Mouse (Mus musculus) liver, postnatal 0 days (tissue): ENCODE measurements around the gene Cd300ld5. TPM values are rescaled to one million over a fixed set of nuclear protein-coding genes. Genes with fewer than 3 reads are reported as not detected.

Source experiments
- ATAC-seq: fragments of 200-750 bp; cut with Nextera tagmentation; 2 replicates; pipeline ENCODE4 v1.8.0; 2017; ENCODE audit warnings: mild to moderate bottlenecking, moderate library complexity
- DNase-seq: peaks from one replicate; pipeline ENCODE4 v3.0.0-alpha.2; 2016
- H3K27ac ChIP-seq: fragments of 300-500 bp; sonication (generic); 2 replicates; pipeline ENCODE4 v1.5.1; 2014; ENCODE audit warnings: antibody characterized with exemption, moderate library complexity, mild to moderate bottlenecking, low read depth
- H3K27me3 ChIP-seq: fragments of 300-500 bp; sonication (generic); 2 replicates; pipeline ENCODE4 v1.6.1; 2014; ENCODE audit warnings: low read length, control low read depth, mixed read lengths; ENCODE audit not compliant: insufficient read depth
- H3K36me3 ChIP-seq: fragments of 300-500 bp; sonication (generic); replicated peaks from 2 replicates; pipeline ENCODE4 v1.6.1; 2014; ENCODE audit warnings: mild to moderate bottlenecking, control low read depth, low read length, moderate library complexity, mixed read lengths; ENCODE audit not compliant: insufficient read depth
- H3K4me1 ChIP-seq: fragments of 300-500 bp; sonication (generic); 2 replicates; pipeline ENCODE4 v1.6.1; 2014; ENCODE audit warnings: antibody characterized with exemption, mild to moderate bottlenecking, control low read depth; ENCODE audit not compliant: insufficient read depth
- H3K4me2 ChIP-seq: fragments of 300-500 bp; sonication (generic); 2 replicates; pipeline ENCODE4 v1.6.1; 2014; ENCODE audit warnings: low read depth, mild to moderate bottlenecking, low read length, moderate library complexity, mixed read lengths
- H3K4me3 ChIP-seq: fragments of 300-500 bp; sonication (generic); 2 replicates; pipeline ENCODE4 v1.5.1; 2014; ENCODE audit warnings: low read depth, low read length
- H3K9ac ChIP-seq: fragments of 300-500 bp; sonication (generic); replicated peaks from 2 replicates; pipeline ENCODE4 v1.6.1; 2014; ENCODE audit warnings: mild to moderate bottlenecking, moderate library complexity
- H3K9me3 ChIP-seq: fragments of 300-500 bp; sonication (generic); 2 replicates; pipeline ENCODE4 v1.6.1; 2016; ENCODE audit warnings: mild to moderate bottlenecking, control low read depth, low read length, mixed read lengths
- CTCF ChIP-seq: sonication (generic); IDR thresholded peaks from 2 replicates; pipeline ENCODE4 v1.5.1; 2016; ENCODE audit warnings: antibody characterized with exemption, low read depth
- EP300 ChIP-seq: IDR thresholded peaks from 2 replicates; pipeline ENCODE4 v1.6.1; 2016; ENCODE audit warnings: antibody characterized with exemption, low read depth, mild to moderate bottlenecking
- WGBS: fragments of 180-500 bp; shearing (Covaris S2); extraction: QIAGEN DNeasy Blood & Tissue Kit; methylation state at CpG from one replicate; pipeline ENCODE4 v1.1.7; 2014; ENCODE audit not compliant: insufficient replicate concordance; 5-methylcytosine and 5-hydroxymethylcytosine counted together
- polyA plus RNA-seq: library from polyadenylated mRNA; unstranded; fragments of >200 nt; fragmentation: Nextera tagmentation; extraction: Ambion mirVana; gene quantifications from 2 replicates; pipeline ENCODE4 v1.2.1, GENCODE M21; 2015

Cd300ld5 gene
- polyA plus RNA-seq, 1 experiment from 2014 or later = not detected

DNA sequence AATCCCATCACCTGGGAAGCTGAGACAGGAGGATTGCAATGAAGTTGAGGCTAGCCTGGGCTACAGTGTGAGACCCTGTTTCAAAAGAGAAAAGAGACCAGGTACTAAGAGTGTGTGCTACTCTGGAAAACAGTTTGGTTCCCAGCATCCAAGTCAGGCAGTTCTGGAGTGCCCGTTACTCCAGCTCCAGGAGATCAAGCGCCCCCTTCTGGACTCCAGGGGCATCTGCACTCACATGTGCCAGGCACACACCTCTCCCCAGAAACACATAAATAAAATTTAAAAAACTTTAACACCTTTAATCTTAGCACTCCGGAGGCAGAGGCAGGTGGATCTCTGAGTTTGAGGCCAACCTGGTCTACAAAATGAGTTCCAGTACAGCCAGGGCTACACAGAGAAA, 43.8 kb upstream of the Cd300ld5 start:
- Histone ChIP-seq H3K27ac (no peak overlapping the region), H3K36me3 (no peaks in the 10 kb centered on the region), H3K4me1 (0 out of 2 replicates have a peak, but pooled peaks cover 3% of the 10 kb centered on the region), H3K4me2 (no peak overlapping the region), H3K4me3 (no peak overlapping the region), H3K27me3 (peaks cover 3% of the 10 kb centered on the region; the same call in 1 of the 2 replicates), H3K9ac (no peak overlapping the region), H3K9me3 (no peaks in the 10 kb centered on the region)
- no peak for ATAC-seq
- TF ChIP-seq EP300 (no peak), CTCF (no peak)
- no peak for DNase-seq
- WGBS = 56% methylated on average over 3 of the region's 3 CpGs

- no peak overlapping the region for H3K27ac ChIP-seq
- H3K9ac ChIP-seq = no peak overlapping the region
- H3K36me3 ChIP-seq = no peaks in the 10 kb centered on the region
- WGBS = 23% methylated on average over 13 of the region's 13 CpGs
- H3K9me3 ChIP-seq = no peaks in the 10 kb centered on the region
- no peak overlapping the region for H3K4me3 ChIP-seq
- no peak for ATAC-seq
- 0 out of 2 replicates have a peak, but pooled peaks cover 3% of the 10 kb centered on the region for H3K4me1 ChIP-seq
- H3K4me2 ChIP-seq = no peak overlapping the region
- peak; percentile 44 for DNase-seq
- H3K27me3 ChIP-seq = peaks cover 3% of the 10 kb centered on the region; the same call in 1 of the 2 replicates
- TF ChIP-seq CTCF (peak; percentile 85), EP300 (no peak)
These were observed 43.3 kb upstream of the Cd300ld5 start for GRCm38 (mm10) chr11:115080886-115081285.

- WGBS = 56% methylated on average over 5 of the region's 5 CpGs
- TF ChIP-seq EP300 = no peak
- TF ChIP-seq CTCF = no peak
- H3K36me3 ChIP-seq = no peaks in the 10 kb centered on the region
- H3K4me3 ChIP-seq = no peak overlapping the region
- H3K9ac ChIP-seq = no peak overlapping the region
- no peaks in the 10 kb centered on the region for H3K9me3 ChIP-seq
- DNase-seq (no peak), ATAC-seq (no peak; the same call in 1 of the 2 replicates)
- peaks cover 12% of the 10 kb centered on the region for H3K4me1 ChIP-seq
- no peaks in the 10 kb centered on the region for H3K27me3 ChIP-seq
- no peak overlapping the region for H3K4me2 ChIP-seq
- H3K27ac ChIP-seq = no peak overlapping the region
These were observed 41.1 kb upstream of the Cd300ld5 start for GRCm38 (mm10) chr11:115078680-115079079.

DNA sequence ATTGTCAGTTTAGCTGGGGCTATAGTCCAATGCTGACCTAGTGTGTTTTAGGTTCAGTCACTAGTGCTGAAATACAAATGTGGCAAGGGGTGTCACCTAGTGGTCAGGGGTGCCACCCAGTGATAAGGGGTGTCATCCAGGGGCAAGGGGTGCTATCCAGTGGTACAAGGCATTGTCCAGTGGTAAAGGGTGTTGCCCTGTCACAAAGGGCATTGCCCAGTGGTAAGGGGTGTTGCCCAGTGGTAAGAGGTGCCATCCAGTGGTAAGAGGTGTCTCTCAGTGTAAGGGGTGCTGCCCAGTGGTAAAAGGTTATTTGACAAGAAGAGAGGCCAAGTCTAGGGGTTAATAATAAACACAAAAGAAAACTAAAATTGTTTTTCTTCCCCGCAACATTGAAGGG, 39.9 kb upstream of the Cd300ld5 start:
- no peak for DNase-seq
- TF ChIP-seq EP300 (no peak), CTCF (no peak)
- ATAC-seq = no peak
- Histone ChIP-seq H3K27me3 (no peaks in the 10 kb centered on the region), H3K4me2 (no peak overlapping the region), H3K4me1 (peaks cover 12% of the 10 kb centered on the region), H3K27ac (no peak overlapping the region), H3K36me3 (no peaks in the 10 kb centered on the region), H3K9me3 (no peaks in the 10 kb centered on the region), H3K9ac (no peak overlapping the region), H3K4me3 (no peak overlapping the region)
- 80% methylated on average over 1 of the region's 1 CpGs for WGBS

GRCm38 (mm10) chr11:115075859-115076258, 38.3 kb upstream of the Cd300ld5 start:
- no peak overlapping the region for H3K27ac ChIP-seq
- no peak overlapping the region for H3K4me3 ChIP-seq
- H3K4me2 ChIP-seq = no peak overlapping the region
- no peaks in the 10 kb centered on the region for H3K9me3 ChIP-seq
- no peaks in the 10 kb centered on the region for H3K27me3 ChIP-seq
- TF ChIP-seq EP300 (no peak), CTCF (no peak)
- peaks cover 12% of the 10 kb centered on the region for H3K4me1 ChIP-seq
- no peak overlapping the region for H3K9ac ChIP-seq
- no peak for DNase-seq
- H3K36me3 ChIP-seq = no peaks in the 10 kb centered on the region
- 34% methylated on average over 5 of the region's 5 CpGs for WGBS
- no peak for ATAC-seq

GRCm38 (mm10) chr11:115075407-115075806, 37.8 kb upstream of the Cd300ld5 start:
- Histone ChIP-seq H3K4me1 (peaks cover 12% of the 10 kb centered on the region), H3K9me3 (no peaks in the 10 kb centered on the region), H3K27ac (no peak overlapping the region), H3K9ac (no peak overlapping the region), H3K36me3 (no peaks in the 10 kb centered on the region), H3K27me3 (no peaks in the 10 kb centered on the region), H3K4me2 (no peak overlapping the region), H3K4me3 (no peak overlapping the region)
- ATAC-seq (no peak), DNase-seq (no peak)
- TF ChIP-seq CTCF (no peak), EP300 (no peak)
- WGBS = 17% methylated on average over 7 of the region's 7 CpGs

DNA sequence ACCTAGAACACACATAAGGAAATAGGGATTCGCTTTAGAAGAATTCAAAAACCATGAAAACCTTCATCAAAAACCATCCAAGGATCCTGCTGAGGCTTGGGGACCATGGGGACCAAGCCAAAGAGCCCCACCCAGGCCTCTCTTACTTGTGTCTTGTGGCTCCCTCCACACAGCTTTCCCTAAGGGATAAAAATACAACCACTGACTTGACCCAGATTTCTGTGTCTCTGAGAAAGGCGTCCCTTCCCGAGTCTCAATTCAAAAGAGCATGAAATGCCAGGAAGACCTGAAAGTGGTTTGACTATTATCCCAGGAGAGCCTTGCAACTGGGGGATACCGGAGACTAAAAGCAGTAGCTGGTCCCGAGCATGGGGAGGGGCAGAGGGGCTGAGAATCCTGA, 35.4 kb upstream of the Cd300ld5 start:
- WGBS = 69% methylated on average over 5 of the region's 5 CpGs
- H3K36me3 ChIP-seq = no peaks in the 10 kb centered on the region

More for the DNA sequence above, 35.4 kb upstream of the Cd300ld5 start:
- H3K27ac ChIP-seq = no peak overlapping the region
- H3K4me3 ChIP-seq = no peak overlapping the region
- DNase-seq (no peak), ATAC-seq (no peak)
- no peak overlapping the region for H3K4me2 ChIP-seq
- no peak overlapping the region for H3K9ac ChIP-seq
- peaks cover 9% of the 10 kb centered on the region for H3K4me1 ChIP-seq
- no peak for TF ChIP-seq EP300
- TF ChIP-seq CTCF = no peak
- H3K27me3 ChIP-seq = no peaks in the 10 kb centered on the region
- H3K9me3 ChIP-seq = no peaks in the 10 kb centered on the region
